Mouse (Mus musculus) myocyte (in vitro differentiated cells): ENCODE measurements at regions not wholly inside any gene's neighbourhood (a gene's known extent, or its start where the extent isn't known, plus 50 kb on each side); places are given as distances from the start of the nearest gene placed in this dataset.

ENCODE experiments used
- POLR2A ChIP-seq: IDR thresholded peaks from one replicate; pipeline ENCODE4 v1.6.1; 2011; ENCODE audit warnings: low read depth, mild to moderate bottlenecking, control low read depth, moderate library complexity; ENCODE audit not compliant: insufficient read length
- POLR2AphosphoS2 ChIP-seq: IDR thresholded peaks from one replicate; pipeline ENCODE4 v1.6.1; 2011; ENCODE audit warnings: low read depth, control low read depth; ENCODE audit not compliant: insufficient read length
- TCF12 ChIP-seq: IDR thresholded peaks from one replicate; pipeline ENCODE4 v1.6.1; 2011; ENCODE audit warnings: mild to moderate bottlenecking, control low read depth; ENCODE audit not compliant: poor library complexity, insufficient read depth, severe bottlenecking
- USF1 ChIP-seq: IDR thresholded peaks from one replicate; pipeline ENCODE4 v1.6.1; 2011; ENCODE audit warnings: low read depth, mild to moderate bottlenecking, control low read depth, moderate library complexity

GRCm38 (mm10) chr4:124257006-124257405 is 339.2 kb upstream of the 4930535I16Rik start:
- no peak for TF ChIP-seq TCF12
- no peak for TF ChIP-seq USF1
- no peak for TF ChIP-seq POLR2A
- no peak for TF ChIP-seq POLR2AphosphoS2
